Mouse (Mus musculus) thymus, adult 2 months (tissue): ENCODE data around the gene Plac8. TPM values are rescaled to one million over a fixed set of nuclear protein-coding genes. Genes with fewer than 3 reads are reported as not detected.

Source experiments
- DNase-seq: peaks from one replicate; pipeline ENCODE4 v3.0.0; 2021
- H3K27ac ChIP-seq: fragments of 200-500 bp; 2 replicates; pipeline ENCODE4 v1.5.1; 2012; ENCODE audit warnings: low read length, control low read depth; ENCODE audit not compliant: control insufficient read depth, insufficient read depth
- H3K27me3 ChIP-seq: fragments of 200-500 bp; 2 replicates; pipeline ENCODE4 v1.6.1; 2012; ENCODE audit warnings: mild to moderate bottlenecking, low read length, moderate library complexity, mixed read lengths; ENCODE audit not compliant: control insufficient read depth, insufficient read depth
- H3K36me3 ChIP-seq: fragments of 200-500 bp; 2 replicates; pipeline ENCODE4 v1.6.1; 2012; ENCODE audit warnings: mild to moderate bottlenecking, low read length, moderate library complexity; ENCODE audit not compliant: control insufficient read depth, insufficient read depth
- H3K4me1 ChIP-seq: fragments of 200-500 bp; replicated peaks from 2 replicates; pipeline ENCODE4 v1.6.1; 2012; ENCODE audit warnings: low read length; ENCODE audit not compliant: control insufficient read depth, insufficient read depth
- H3K4me3 ChIP-seq: fragments of 200-500 bp; 2 replicates; pipeline ENCODE4 v1.5.1; 2012; ENCODE audit warnings: mild to moderate bottlenecking, low read length, control low read depth, moderate library complexity; ENCODE audit not compliant: control insufficient read depth, insufficient read depth
- CTCF ChIP-seq: fragments of 200-500 bp; IDR thresholded peaks from 2 replicates; pipeline ENCODE4 v1.5.1; 2012; ENCODE audit warnings: mild to moderate bottlenecking, control low read depth, low read length, moderate library complexity, borderline replicate concordance; ENCODE audit not compliant: control insufficient read depth, poor library complexity, insufficient read depth; ENCODE audit errors: extremely low read depth
- POLR2A ChIP-seq: fragments of 200-500 bp; IDR thresholded peaks from 2 replicates; pipeline ENCODE4 v1.6.1; 2012; ENCODE audit warnings: mild to moderate bottlenecking, low read length, control low read depth, moderate library complexity; ENCODE audit not compliant: control insufficient read depth, poor library complexity, insufficient read depth; ENCODE audit errors: extremely low read depth
- whole genome bisulfite sequencing: fragments of 180-500 bp; shearing (Covaris S2); methylation state at CpG from one replicate; pipeline ENCODE4 v1.1.7; 2018; 5-methylcytosine and 5-hydroxymethylcytosine counted together
- polyA plus RNA-seq: library from polyadenylated mRNA; depleted of rRNA; stranded (reverse); fragments of >200 nt; gene quantifications from 2 replicates; pipeline ENCODE4 v1.2.3, GENCODE M21; 2012

Gene Plac8
- polyA plus RNA-seq, 1 experiment: 153 TPM

DNA sequence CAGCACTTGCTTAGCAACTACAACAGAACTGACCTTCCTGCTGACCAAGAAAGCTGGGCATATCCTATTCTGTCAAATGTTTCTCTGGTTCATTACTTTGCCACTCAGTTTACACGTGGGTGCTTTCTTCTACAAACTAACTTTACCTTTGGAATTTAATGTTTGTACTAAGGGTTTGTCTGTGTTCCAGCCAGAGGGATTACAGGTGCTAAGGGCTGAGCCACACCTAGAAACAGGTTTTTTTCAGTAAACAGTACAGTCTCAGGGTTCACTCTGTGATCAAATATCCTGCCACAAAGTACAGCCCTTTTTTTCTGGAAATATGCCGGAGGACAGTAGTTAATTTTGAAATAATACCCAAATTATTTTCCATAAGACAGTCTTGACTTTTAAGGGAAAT is 23.8 kb downstream of the Plac8 start:
- H3K27ac ChIP-seq: no peak overlapping the region
- H3K27me3 ChIP-seq: no peaks in the 10 kb centered on the region
- H3K4me1 ChIP-seq: no peaks in the 10 kb centered on the region
- H3K36me3 ChIP-seq: peaks cover 55% of the 10 kb centered on the region
- H3K4me3 ChIP-seq: no peak overlapping the region
- TF ChIP-seq POLR2A: no peak
- TF ChIP-seq CTCF: no peak
- DNase-seq: no peak
- WGBS: 95% methylated on average over 2 of the region's 2 CpGs

GRCm38 (mm10) chr5:100546294-100547080 is 25.6 kb downstream of the Plac8 start:
- TF ChIP-seq POLR2A (no peak), CTCF (no peak)
- DNase-seq: no peak
- 85% methylated on average over 6 of the region's 6 CpGs for WGBS
- Histone ChIP-seq H3K4me3 (no peak overlapping the region), H3K36me3 (peaks cover 69% of the 10 kb centered on the region), H3K27me3 (no peaks in the 10 kb centered on the region), H3K27ac (no peak overlapping the region), H3K4me1 (no peaks in the 10 kb centered on the region)

DNA sequence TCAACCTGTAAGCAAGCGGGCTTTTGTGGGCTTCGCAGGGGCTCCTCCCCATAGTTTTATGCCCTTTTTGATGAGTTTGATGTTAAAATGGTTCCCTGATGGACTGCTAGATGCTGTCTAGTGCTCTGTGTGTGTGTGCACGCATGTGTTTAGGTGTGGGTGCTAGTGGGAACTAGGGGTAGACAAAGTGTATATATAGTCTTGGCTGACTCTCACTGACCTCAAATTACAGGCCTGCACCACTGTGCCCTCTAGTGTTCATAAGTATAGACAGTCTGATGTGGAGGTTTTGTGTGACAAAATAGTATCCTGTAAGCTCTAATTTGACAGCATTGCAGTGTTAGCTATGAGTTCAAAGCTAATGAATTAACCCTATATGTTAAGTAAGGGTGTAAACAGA is 35.4 kb downstream of the Plac8 start:
- Histone ChIP-seq H3K4me3 (no peak overlapping the region), H3K27ac (no peak overlapping the region), H3K27me3 (no peaks in the 10 kb centered on the region), H3K4me1 (no peaks in the 10 kb centered on the region), H3K36me3 (peaks cover 35% of the 10 kb centered on the region)
- TF ChIP-seq CTCF (no peak), POLR2A (no peak)
- 79% methylated on average over 3 of the region's 3 CpGs for WGBS
- peak; percentile 36 for DNase-seq

- H3K36me3 ChIP-seq: peaks cover 41% of the 10 kb centered on the region
- DNase-seq: no peak
- no peaks in the 10 kb centered on the region for H3K4me1 ChIP-seq
- 91% methylated on average over 7 of the region's 7 CpGs for WGBS
- H3K27ac ChIP-seq: no peak overlapping the region
- H3K27me3 ChIP-seq: no peaks in the 10 kb centered on the region
- no peak overlapping the region for H3K4me3 ChIP-seq
- no peak for TF ChIP-seq CTCF
- TF ChIP-seq POLR2A: no peak
Measured at GRCm38 (mm10) chr5:100535826-100536225, 36.2 kb downstream of the Plac8 start.

GRCm38 (mm10) chr5:100526164-100526563 is 45.9 kb downstream of the Plac8 start:
- Histone ChIP-seq H3K27me3 (no peaks in the 10 kb centered on the region), H3K4me3 (no peak overlapping the region), H3K36me3 (peaks cover 26% of the 10 kb centered on the region), H3K27ac (no peak overlapping the region), H3K4me1 (peaks cover 2% of the 10 kb centered on the region)
- TF ChIP-seq POLR2A (no peak), CTCF (no peak)
- 6% methylated on average over 7 of the region's 7 CpGs for WGBS
- peak; percentile 52 for DNase-seq

- H3K4me3 ChIP-seq: no peak overlapping the region
- TF ChIP-seq POLR2A (no peak), CTCF (no peak)
- no peak for DNase-seq
- peaks cover 20% of the 10 kb centered on the region for H3K36me3 ChIP-seq
- no peaks in the 10 kb centered on the region for H3K27me3 ChIP-seq
- H3K4me1 ChIP-seq: peaks cover 2% of the 10 kb centered on the region
- WGBS: 72% methylated on average over 3 of the region's 3 CpGs
- no peak overlapping the region for H3K27ac ChIP-seq
Measured at GRCm38 (mm10) chr5:100525620-100526019, 46.4 kb downstream of the Plac8 start.

DNA sequence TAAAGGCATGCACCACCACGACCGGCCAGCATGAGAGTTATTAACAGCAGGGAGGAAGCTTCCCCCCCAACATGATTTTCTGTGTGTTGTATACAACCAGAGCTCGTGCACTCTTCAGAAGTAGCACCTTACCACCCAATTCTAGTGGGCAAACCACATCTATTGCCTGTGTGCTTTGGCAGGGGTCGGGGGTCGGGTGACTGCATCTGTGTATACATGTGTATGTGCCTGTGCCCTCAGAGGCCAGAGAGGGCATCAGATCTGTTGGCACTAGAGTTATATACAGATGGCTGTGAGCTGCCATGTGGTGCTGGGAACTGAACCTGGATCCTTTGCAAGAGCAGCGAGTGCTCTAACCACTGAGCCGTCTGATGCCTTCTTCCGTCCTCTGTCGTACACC is 47.1 kb downstream of the Plac8 start:
- DNase-seq: no peak
- Histone ChIP-seq H3K36me3 (peaks cover 13% of the 10 kb centered on the region), H3K27me3 (no peaks in the 10 kb centered on the region), H3K4me3 (no peak overlapping the region), H3K4me1 (peaks cover 2% of the 10 kb centered on the region), H3K27ac (no peak overlapping the region)
- 88% methylated on average over 9 of the region's 9 CpGs for WGBS
- TF ChIP-seq POLR2A (no peak), CTCF (no peak)

- H3K36me3 ChIP-seq: no peaks in the 10 kb centered on the region
- H3K27ac ChIP-seq: no peak overlapping the region
- H3K4me3 ChIP-seq: no peak overlapping the region
- no peaks in the 10 kb centered on the region for H3K27me3 ChIP-seq
- H3K4me1 ChIP-seq: peaks cover 4% of the 10 kb centered on the region
- no peak for DNase-seq
- TF ChIP-seq CTCF: no peak
- TF ChIP-seq POLR2A: no peak
- 100% methylated on average over 1 of the region's 1 CpGs for WGBS
Measured at GRCm38 (mm10) chr5:100523331-100523730, 48.7 kb downstream of the Plac8 start.
